Mouse (Mus musculus) gastrocnemius, adult 18-20 months (tissue): ENCODE measurements around the gene Pask. TPM values are rescaled to one million over a fixed set of nuclear protein-coding genes. Genes with fewer than 3 reads are reported as not detected.
"Not testable (repeated sequence)": the region's sequence is repeated elsewhere in the genome, so short reads cannot be mapped to it uniquely, and the experiment has no call there.

Source experiments
- DNase-seq: peaks from one replicate; pipeline ENCODE4 v3.0.0; 2021; ENCODE audit warnings: low spot score
- long read RNA-seq, 2 experiments: library from polyadenylated mRNA; stranded (forward); transcript quantifications; one replicate each; pipeline ENCODE4 v2.0.0; 2021
- total RNA-seq, 2 experiments: library from RNA; stranded (reverse); gene quantifications; 2 replicates each; pipeline ENCODE4 v1.2.3; 2021

Pask gene
- under 1 TPM; 0.07 to 0.32 TPM for total RNA-seq
- long read RNA-seq, experiment 1, result 0 reads
- long read RNA-seq, experiment 2, result 0 reads

- peak; percentile 94 for DNase-seq
Measured at GRCm38 (mm10) chr1:93342648-93343503, at the start of gene Pask, which contains the start of gene Ppp1r7. Gene Pask, minus strand, starts transcription at chr1:93343482. Gene Ppp1r7, plus strand, starts transcription at chr1:93342854.

- DNase-seq, result no peak
Measured at GRCm38 (mm10) chr1:93388906-93389305, 45.6 kb upstream of the Pask start.

GRCm38 (mm10) chr1:93387198-93387597, 43.9 kb upstream of the Pask start:
- no peak for DNase-seq

GRCm38 (mm10) chr1:93379117-93379516, 35.8 kb upstream of the Pask start:
- DNase-seq, result no peak

GRCm38 (mm10) chr1:93377307-93377706, 34.0 kb upstream of the Pask start:
- no peak for DNase-seq

GRCm38 (mm10) chr1:93373665-93374064, 30.4 kb upstream of the Pask start, which contains the start of gene Ano7:
Gene Ano7, plus strand, starts transcription at chr1:93373930.
- DNase-seq, result no peak

GRCm38 (mm10) chr1:93365641-93366040, 22.4 kb upstream of the Pask start:
- no peak for DNase-seq

GRCm38 (mm10) chr1:93362661-93363060, 19.4 kb upstream of the Pask start:
- no peak for DNase-seq

- DNase-seq, result no peak
Measured at GRCm38 (mm10) chr1:93352724-93353123, 9.4 kb upstream of the Pask start.

GRCm38 (mm10) chr1:93349701-93350100, 6.4 kb upstream of the Pask start:
- no peak for DNase-seq

GRCm38 (mm10) chr1:93347176-93347575, 3.9 kb upstream of the Pask start:
- DNase-seq, result no peak

- peak; percentile 96 for DNase-seq
Measured at GRCm38 (mm10) chr1:93343504-93344047, 294 bp upstream of the Pask start.

- no peak for DNase-seq
Measured at GRCm38 (mm10) chr1:93334621-93335020, 8.7 kb downstream of the Pask start.

GRCm38 (mm10) chr1:93326446-93326845, 16.8 kb downstream of the Pask start:
- DNase-seq, result no peak

- DNase-seq, result no peak
Measured at GRCm38 (mm10) chr1:93323973-93324372, 19.3 kb downstream of the Pask start.

GRCm38 (mm10) chr1:93305581-93306337, 37.5 kb downstream of the Pask start, which contains the start of gene Mterf4:
Gene Mterf4, minus strand, starts transcription at chr1:93305915.
- peak; percentile 79 for DNase-seq

GRCm38 (mm10) chr1:93300578-93300977, 42.7 kb downstream of the Pask start:
- no peak for DNase-seq

- no peak for DNase-seq
Measured at GRCm38 (mm10) chr1:93299791-93300190, 43.5 kb downstream of the Pask start.

- DNase-seq, result not testable (repeated sequence)
Measured at GRCm38 (mm10) chr1:93294491-93294890, 48.8 kb downstream of the Pask start.

- DNase-seq, result no peak
Measured at GRCm38 (mm10) chr1:93292006-93292405, 51.3 kb downstream of the Pask start.

- DNase-seq, result no peak
Measured at GRCm38 (mm10) chr1:93291591-93291990, 51.7 kb downstream of the Pask start.

- DNase-seq, result no peak
Measured at GRCm38 (mm10) chr1:93290956-93291355, 52.3 kb downstream of the Pask start.
